Mouse (Mus musculus) erythroblast, embryonic 14.5 days (primary cell): Measurements from ENCODE around the gene Cln3. TPM values are rescaled to one million over a fixed set of nuclear protein-coding genes. Genes with fewer than 3 reads are reported as not detected.
A peak's percentile ranks its signal among the peaks of the same experiment; 100 is the strongest.

Source experiments
- H3K27me3 ChIP-seq: 2 replicates; pipeline ENCODE4 v1.6.1; 2012; ENCODE audit warnings: inconsistent platforms; ENCODE audit not compliant: control insufficient read depth
- H3K36me3 ChIP-seq: 2 replicates; pipeline ENCODE4 v1.6.1; 2012; ENCODE audit warnings: mild to moderate bottlenecking, inconsistent platforms; ENCODE audit not compliant: control insufficient read depth
- H3K4me1 ChIP-seq: 2 replicates; pipeline ENCODE4 v1.6.1; 2012; ENCODE audit warnings: inconsistent platforms; ENCODE audit not compliant: control insufficient read depth
- H3K4me3 ChIP-seq: replicated peaks from 2 replicates; pipeline ENCODE3; 2012; ENCODE audit warnings: moderate library complexity, mild to moderate bottlenecking, inconsistent platforms
- H3K9me3 ChIP-seq: 2 replicates; pipeline ENCODE4 v1.6.1; 2012; ENCODE audit warnings: low read length, inconsistent platforms, mixed read lengths; ENCODE audit not compliant: control insufficient read depth
- GATA1 ChIP-seq: IDR thresholded peaks from 2 replicates; pipeline ENCODE4 v1.6.1; 2012; ENCODE audit warnings: low read length, inconsistent platforms, mixed read lengths
- TAL1 ChIP-seq: IDR thresholded peaks from 3 replicates; pipeline ENCODE4 v1.6.1; 2012; ENCODE audit warnings: low read length, inconsistent platforms, mixed read lengths
- polyA plus RNA-seq: library from polyadenylated mRNA; stranded (reverse); fragments of >175 nt; gene quantifications from 2 replicates; pipeline ENCODE4 v1.2.3, GENCODE M21; 2012

Cln3 gene
- polyA plus RNA-seq, 1 experiment: 0.14 TPM

DNA sequence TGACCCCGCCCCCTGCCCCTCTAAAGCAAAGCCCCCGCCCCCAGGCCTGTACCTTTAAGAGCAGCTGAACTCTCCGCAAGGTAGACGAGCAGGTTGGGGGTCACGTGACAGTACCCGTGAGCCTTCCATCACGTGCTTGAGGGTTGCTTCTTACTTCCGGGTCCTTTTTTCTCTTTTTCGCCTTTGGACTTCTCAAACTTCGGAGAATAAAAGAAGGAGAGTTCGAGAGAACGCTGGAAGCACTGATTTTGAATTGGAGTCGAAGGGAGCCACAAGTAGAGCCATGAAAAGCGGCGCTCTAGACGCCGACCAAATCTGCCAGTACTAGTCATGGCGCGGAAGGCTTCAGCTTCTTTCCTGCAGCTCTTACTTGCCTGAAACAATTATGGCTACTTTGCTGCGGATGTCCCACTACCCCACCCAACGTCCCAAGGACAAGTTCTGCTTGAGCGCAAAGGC lies 2.3 kb downstream of the Cln3 start:
- Histone ChIP-seq H3K27me3 (peaks cover 31% of the 10 kb centered on the region), H3K4me1 (peaks cover 17% of the 10 kb centered on the region), H3K9me3 (no peaks in the 10 kb centered on the region), H3K4me3 (peak overlapping the region; percentile 75), H3K36me3 (no peaks in the 10 kb centered on the region; the same call in 1 of the 2 replicates)
- TF ChIP-seq TAL1 (no peak), GATA1 (no peak)

DNA sequence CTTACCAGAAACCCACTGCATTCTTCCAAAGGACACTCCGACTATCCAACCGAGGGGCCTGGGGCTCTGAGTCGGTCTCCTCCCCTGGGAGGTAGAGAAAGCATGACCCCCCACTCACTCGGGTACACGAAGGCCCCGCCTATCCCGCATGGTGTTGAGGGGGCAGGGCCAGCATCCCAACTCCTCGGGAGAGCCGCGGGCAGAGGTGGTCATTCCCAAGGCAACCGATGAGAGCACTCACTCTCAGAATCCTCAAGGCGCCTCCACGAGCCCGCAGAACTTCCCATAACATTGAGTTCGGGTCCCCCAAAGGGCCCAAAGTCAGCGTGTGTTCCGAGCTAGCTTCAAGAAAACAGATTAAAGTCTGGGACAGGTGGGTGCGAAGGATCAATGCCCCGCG lies 2.9 kb downstream of the Cln3 start:
- H3K4me3 ChIP-seq: peak overlapping the region; percentile 75
- H3K9me3 ChIP-seq: no peaks in the 10 kb centered on the region
- peaks cover 31% of the 10 kb centered on the region for H3K27me3 ChIP-seq
- TF ChIP-seq TAL1 (no peak), GATA1 (no peak)
- H3K36me3 ChIP-seq: no peaks in the 10 kb centered on the region; the same call in 1 of the 2 replicates
- peaks cover 17% of the 10 kb centered on the region for H3K4me1 ChIP-seq

DNA sequence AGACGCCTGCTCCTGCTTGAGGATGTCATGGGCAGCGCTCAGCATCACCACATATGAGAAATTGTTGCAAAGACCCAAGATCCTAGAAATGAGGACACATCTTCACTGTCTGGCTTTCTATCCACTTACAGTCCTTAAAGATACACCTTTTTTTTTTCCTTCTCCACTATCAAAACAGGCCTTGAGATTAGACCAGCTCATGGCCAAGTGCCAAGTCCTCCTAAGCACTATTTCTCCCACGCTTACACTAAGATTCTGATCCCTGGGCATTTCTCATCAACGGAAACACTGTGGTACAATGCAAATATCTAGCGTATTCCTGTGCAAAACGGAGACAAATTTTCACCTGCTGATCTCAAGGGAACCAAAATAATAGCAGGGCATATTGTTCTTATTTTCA lies 4.0 kb downstream of the Cln3 start:
- TF ChIP-seq TAL1 (no peak), GATA1 (no peak)
- no peaks in the 10 kb centered on the region for H3K9me3 ChIP-seq
- H3K4me1 ChIP-seq: peaks cover 17% of the 10 kb centered on the region
- H3K4me3 ChIP-seq: no peak overlapping the region
- peaks cover 21% of the 10 kb centered on the region for H3K27me3 ChIP-seq
- H3K36me3 ChIP-seq: no peaks in the 10 kb centered on the region; the same call in 1 of the 2 replicates

DNA sequence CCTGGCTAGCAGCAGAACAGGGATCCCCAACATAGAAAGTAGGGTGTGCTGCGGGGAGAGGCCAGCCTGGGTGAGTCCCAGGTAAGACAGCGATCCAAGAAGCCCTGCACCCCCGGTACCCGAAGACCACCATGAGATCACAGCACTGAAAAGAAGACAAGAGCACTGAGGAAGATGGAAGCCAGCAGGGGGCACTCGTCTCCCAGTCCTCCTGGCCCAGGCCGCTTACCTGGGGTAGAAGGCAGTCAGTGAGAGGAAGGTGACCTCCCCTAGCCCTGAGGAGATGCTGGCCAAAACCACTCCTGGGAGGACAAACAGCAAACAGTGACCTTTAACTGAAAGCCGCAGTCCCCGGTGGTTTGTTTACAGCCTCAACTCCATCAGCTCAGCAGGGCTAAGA lies 6.4 kb downstream of the Cln3 start:
- Histone ChIP-seq H3K27me3 (peaks cover under 1% of the 10 kb centered on the region; the same call in 1 of the 2 replicates), H3K9me3 (no peaks in the 10 kb centered on the region), H3K36me3 (peaks cover 2% of the 10 kb centered on the region; the same call in 1 of the 2 replicates), H3K4me1 (peaks cover 17% of the 10 kb centered on the region), H3K4me3 (no peak overlapping the region)
- TF ChIP-seq GATA1 (no peak), TAL1 (no peak)

DNA sequence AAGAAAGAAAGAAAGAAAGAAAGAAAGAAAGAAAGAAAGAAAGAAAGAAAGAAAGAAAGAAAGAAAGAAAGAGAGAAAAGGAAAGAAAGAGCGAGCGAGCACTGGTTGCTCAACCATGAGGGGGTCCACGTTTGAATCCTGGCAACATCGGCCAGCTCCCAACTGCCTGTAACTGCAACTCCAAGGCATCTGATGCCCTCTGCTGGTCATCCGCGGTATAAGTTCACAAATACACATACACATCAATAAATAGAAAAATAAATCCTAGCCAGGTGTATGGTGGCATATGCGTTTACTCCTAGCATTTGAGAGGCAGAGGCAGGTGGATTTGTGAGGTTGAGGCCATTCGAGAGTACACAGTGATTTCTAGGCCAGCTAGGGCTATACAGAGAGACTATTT lies 8.7 kb downstream of the Cln3 start:
- Histone ChIP-seq H3K4me3 (no peak overlapping the region), H3K9me3 (no peaks in the 10 kb centered on the region), H3K4me1 (peaks cover under 1% of the 10 kb centered on the region), H3K27me3 (no peaks in the 10 kb centered on the region), H3K36me3 (peaks cover 9% of the 10 kb centered on the region)
- TF ChIP-seq GATA1 (no peak), TAL1 (no peak)

DNA sequence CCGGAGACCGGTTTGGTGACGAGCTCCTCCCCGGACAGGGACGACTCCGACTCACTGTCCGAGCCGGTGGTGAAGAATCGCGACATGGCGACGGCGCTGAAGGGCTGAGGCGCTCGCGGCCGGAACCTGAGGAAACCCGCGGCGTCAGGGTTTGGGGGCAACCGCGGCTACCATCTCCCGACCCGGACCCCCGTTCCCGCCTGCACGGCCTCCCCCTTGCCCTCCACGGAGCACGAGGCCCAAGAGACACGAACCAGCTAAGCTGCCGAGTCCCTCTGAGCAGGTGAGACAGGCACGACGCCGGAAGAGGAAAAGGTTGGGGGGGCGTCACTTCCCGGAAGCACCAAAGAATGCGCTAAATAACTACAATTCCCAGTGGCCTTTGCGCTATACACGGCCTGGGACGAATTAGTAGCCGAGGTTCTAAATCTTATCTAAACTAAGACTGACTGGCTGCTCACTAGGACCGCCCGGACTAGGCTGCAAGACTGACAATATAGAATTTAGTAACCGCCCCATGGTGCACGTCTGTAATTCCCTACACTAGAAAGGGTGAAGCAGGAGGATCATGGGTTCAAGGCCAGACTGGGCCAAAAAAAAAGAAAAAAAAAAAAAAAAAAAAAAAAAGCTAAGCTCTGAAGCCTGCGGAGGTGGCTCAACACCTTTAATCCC lies 19.4 kb downstream of the Cln3 start, which contains the start of gene Eif3c:
TSS of gene Eif3c (minus strand) at position 318 of the 672 bp plus-strand sequence.
- Histone ChIP-seq H3K27me3 (no peaks in the 10 kb centered on the region), H3K4me3 (peak within 1 kb of the TSS; percentile 89), H3K36me3 (peaks cover 35% of the 10 kb centered on the region), H3K9me3 (no peaks in the 10 kb centered on the region), H3K4me1 (peaks cover 26% of the 10 kb centered on the region)
- TF ChIP-seq GATA1: no peak; the same call in 1 of the 2 replicates
- TF ChIP-seq TAL1: no peak

DNA sequence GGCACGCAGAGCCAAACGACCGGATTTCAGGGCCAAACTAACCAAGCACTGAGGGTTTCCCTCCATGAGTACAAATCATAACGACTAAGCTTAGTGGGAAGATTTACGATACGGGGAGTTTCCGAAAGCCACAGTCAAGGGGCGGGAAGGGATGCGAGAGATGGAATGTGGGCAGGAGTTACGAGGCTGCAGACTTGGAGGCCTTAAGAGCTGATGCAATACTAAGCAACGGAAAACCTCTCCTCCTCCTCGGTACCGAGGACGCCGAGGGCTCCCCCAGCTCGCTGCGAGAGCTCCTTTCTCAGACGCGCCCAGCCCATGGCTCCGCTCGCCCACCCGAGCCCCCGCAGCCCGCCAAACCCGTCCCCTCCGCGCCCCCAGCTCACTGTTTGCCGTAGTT lies 19.9 kb downstream of the Cln3 start:
- Histone ChIP-seq H3K4me3 (peak overlapping the region; percentile 89), H3K27me3 (no peaks in the 10 kb centered on the region), H3K9me3 (no peaks in the 10 kb centered on the region), H3K36me3 (peaks cover 40% of the 10 kb centered on the region), H3K4me1 (peaks cover 26% of the 10 kb centered on the region)
- TF ChIP-seq GATA1 (no peak), TAL1 (no peak)

DNA sequence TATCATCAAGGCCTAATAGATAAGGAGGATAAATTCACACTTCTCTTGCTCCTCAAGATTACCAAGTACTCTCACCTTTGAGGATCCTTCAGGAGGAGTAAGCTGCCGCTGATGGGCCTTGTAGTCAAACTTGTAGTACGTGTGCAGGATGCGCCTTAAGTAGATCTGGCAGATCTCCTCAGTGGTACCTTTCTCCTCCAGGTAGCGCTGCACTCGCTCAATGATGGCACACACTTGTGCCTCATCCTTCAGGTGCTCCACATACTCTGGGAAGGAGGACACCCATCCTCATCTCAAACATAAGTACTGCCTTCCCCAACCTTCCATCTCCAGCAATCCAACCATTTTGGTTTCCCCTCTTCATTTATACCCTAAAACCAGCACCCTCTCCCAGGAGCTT lies 29.0 kb downstream of the Cln3 start:
- TF ChIP-seq TAL1: no peak
- TF ChIP-seq GATA1: no peak

DNA sequence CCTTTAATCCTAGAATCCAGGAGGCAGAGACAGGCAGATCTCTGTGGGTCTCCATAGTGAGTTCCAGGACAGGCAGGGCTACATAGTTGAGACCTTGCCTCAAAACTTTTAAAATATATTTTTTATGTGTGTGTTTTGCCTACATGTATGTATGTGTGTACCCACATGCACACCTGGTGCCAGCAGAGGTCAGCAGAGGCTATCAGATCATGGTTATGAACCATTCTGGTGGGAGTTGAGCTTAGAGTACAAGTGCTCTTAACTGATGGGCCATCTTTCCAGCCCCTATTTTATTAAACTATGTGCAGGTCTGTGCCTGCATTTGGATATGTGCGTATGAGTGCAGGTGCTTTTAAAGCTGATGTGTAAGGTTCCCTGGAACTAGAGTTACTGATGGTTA lies 30.8 kb downstream of the Cln3 start:
- Histone ChIP-seq H3K4me3 (no peak overlapping the region), H3K9me3 (no peaks in the 10 kb centered on the region), H3K4me1 (no peaks in the 10 kb centered on the region), H3K36me3 (peaks cover 99% of the 10 kb centered on the region), H3K27me3 (no peaks in the 10 kb centered on the region)
- TF ChIP-seq GATA1: no peak

More for the DNA sequence above, 29.0 kb downstream of the Cln3 start:
- no peaks in the 10 kb centered on the region for H3K27me3 ChIP-seq
- no peaks in the 10 kb centered on the region for H3K9me3 ChIP-seq
- H3K4me1 ChIP-seq: no peaks in the 10 kb centered on the region
- peaks cover 98% of the 10 kb centered on the region for H3K36me3 ChIP-seq
- no peak overlapping the region for H3K4me3 ChIP-seq
